Mouse (Mus musculus) heart, embryonic 12.5 days (tissue): Measurements from ENCODE around the gene Iqcn. TPM values are rescaled to one million over a fixed set of nuclear protein-coding genes. Genes with fewer than 3 reads are reported as not detected.

ENCODE experiments used
- ATAC-seq: fragments of 200-750 bp; cut with Nextera tagmentation; 2 replicates; pipeline ENCODE4 v1.8.0; 2017; ENCODE audit warnings: moderate TSS enrichment, moderate library complexity; ENCODE audit not compliant: insufficient number of reproducible peaks, low FRiP score
- H3K27ac ChIP-seq: fragments of 300-500 bp; sonication (generic); 2 replicates; pipeline ENCODE4 v1.5.1; 2016; ENCODE audit warnings: mild to moderate bottlenecking, moderate library complexity; ENCODE audit not compliant: poor library complexity, severe bottlenecking
- H3K27me3 ChIP-seq: fragments of 300-500 bp; sonication (generic); replicated peaks from 2 replicates; pipeline ENCODE4 v1.6.1; 2016; ENCODE audit warnings: mild to moderate bottlenecking, moderate library complexity
- H3K36me3 ChIP-seq: fragments of 300-500 bp; sonication (generic); 2 replicates; pipeline ENCODE4 v1.6.1; 2016; ENCODE audit warnings: mild to moderate bottlenecking, moderate library complexity
- H3K4me1 ChIP-seq: fragments of 300-500 bp; sonication (generic); replicated peaks from 2 replicates; pipeline ENCODE4 v1.6.1; 2016; ENCODE audit warnings: mild to moderate bottlenecking
- H3K4me2 ChIP-seq: fragments of 300-500 bp; sonication (generic); 2 replicates; pipeline ENCODE4 v1.6.1; 2016; ENCODE audit warnings: mild to moderate bottlenecking, moderate library complexity
- H3K4me3 ChIP-seq: fragments of 300-500 bp; sonication (generic); 2 replicates; pipeline ENCODE4 v1.5.1; 2016; ENCODE audit warnings: mild to moderate bottlenecking
- H3K9ac ChIP-seq: fragments of 300-500 bp; sonication (generic); 2 replicates; pipeline ENCODE4 v1.6.1; 2016; ENCODE audit warnings: mild to moderate bottlenecking, moderate library complexity
- H3K9me3 ChIP-seq: fragments of 300-500 bp; sonication (generic); replicated peaks from 2 replicates; pipeline ENCODE4 v1.6.1; 2016; ENCODE audit warnings: mild to moderate bottlenecking, moderate library complexity
- WGBS: fragments of 180-500 bp; shearing (Covaris S2); methylation state at CpG from one replicate; pipeline ENCODE4 v1.1.7; 2016; 5-methylcytosine and 5-hydroxymethylcytosine counted together
- polyA plus RNA-seq: library from polyadenylated mRNA; unstranded; fragments of >200 nt; fragmentation: Nextera tagmentation; extraction: Ambion mirVana; gene quantifications from 2 replicates; pipeline ENCODE4 v1.2.1, GENCODE M21; 2016

Gene Iqcn
- polyA plus RNA-seq, 1 experiment from 2014 or later, result 0.06 TPM

GRCm38 (mm10) chr8:70749097-70749674 is 45.9 kb downstream of the Iqcn start:
- no peak overlapping the region for H3K9ac ChIP-seq
- peaks cover 15% of the 10 kb centered on the region for H3K4me1 ChIP-seq
- WGBS, result 73% methylated on average over 19 of the region's 19 CpGs
- no peak overlapping the region for H3K27ac ChIP-seq
- H3K36me3 ChIP-seq, result no peaks in the 10 kb centered on the region
- no peaks in the 10 kb centered on the region for H3K9me3 ChIP-seq
- H3K4me2 ChIP-seq, result no peak overlapping the region
- H3K27me3 ChIP-seq, result peaks cover 64% of the 10 kb centered on the region
- no peak overlapping the region for H3K4me3 ChIP-seq
- ATAC-seq, result no peak

- Histone ChIP-seq H3K27ac (no peak overlapping the region), H3K36me3 (no peaks in the 10 kb centered on the region), H3K4me1 (peaks cover 18% of the 10 kb centered on the region), H3K4me3 (no peak overlapping the region), H3K4me2 (no peak overlapping the region), H3K9ac (no peak overlapping the region), H3K9me3 (no peaks in the 10 kb centered on the region), H3K27me3 (peaks cover 54% of the 10 kb centered on the region)
- WGBS, result 80% methylated on average over 13 of the region's 13 CpGs
- ATAC-seq, result no peak
Measured at GRCm38 (mm10) chr8:70750128-70750680, 46.9 kb downstream of the Iqcn start.

- Histone ChIP-seq H3K4me2 (peak overlapping the region; percentile 59; the same call in 1 of the 2 replicates), H3K27me3 (peaks cover 39% of the 10 kb centered on the region), H3K9ac (no peak overlapping the region), H3K36me3 (peaks cover 14% of the 10 kb centered on the region), H3K4me1 (peaks cover 26% of the 10 kb centered on the region), H3K27ac (peak overlapping the region; percentile 75), H3K4me3 (no peak overlapping the region), H3K9me3 (no peaks in the 10 kb centered on the region)
- WGBS, result 33% methylated on average over 11 of the region's 11 CpGs
- ATAC-seq, result no peak
Measured at GRCm38 (mm10) chr8:70752000-70752764, 48.9 kb downstream of the Iqcn start.

- 14% methylated on average over 21 of the region's 21 CpGs for WGBS
- Histone ChIP-seq H3K9ac (peak overlapping the region; percentile 48), H3K4me2 (peak overlapping the region; percentile 59), H3K9me3 (no peaks in the 10 kb centered on the region), H3K27ac (peak overlapping the region; percentile 75), H3K4me1 (peaks cover 26% of the 10 kb centered on the region), H3K27me3 (peaks cover 29% of the 10 kb centered on the region), H3K36me3 (peaks cover 24% of the 10 kb centered on the region), H3K4me3 (peak overlapping the region; percentile 19)
- no peak for ATAC-seq
Measured at GRCm38 (mm10) chr8:70753151-70753550, 49.9 kb downstream of the Iqcn start.

DNA sequence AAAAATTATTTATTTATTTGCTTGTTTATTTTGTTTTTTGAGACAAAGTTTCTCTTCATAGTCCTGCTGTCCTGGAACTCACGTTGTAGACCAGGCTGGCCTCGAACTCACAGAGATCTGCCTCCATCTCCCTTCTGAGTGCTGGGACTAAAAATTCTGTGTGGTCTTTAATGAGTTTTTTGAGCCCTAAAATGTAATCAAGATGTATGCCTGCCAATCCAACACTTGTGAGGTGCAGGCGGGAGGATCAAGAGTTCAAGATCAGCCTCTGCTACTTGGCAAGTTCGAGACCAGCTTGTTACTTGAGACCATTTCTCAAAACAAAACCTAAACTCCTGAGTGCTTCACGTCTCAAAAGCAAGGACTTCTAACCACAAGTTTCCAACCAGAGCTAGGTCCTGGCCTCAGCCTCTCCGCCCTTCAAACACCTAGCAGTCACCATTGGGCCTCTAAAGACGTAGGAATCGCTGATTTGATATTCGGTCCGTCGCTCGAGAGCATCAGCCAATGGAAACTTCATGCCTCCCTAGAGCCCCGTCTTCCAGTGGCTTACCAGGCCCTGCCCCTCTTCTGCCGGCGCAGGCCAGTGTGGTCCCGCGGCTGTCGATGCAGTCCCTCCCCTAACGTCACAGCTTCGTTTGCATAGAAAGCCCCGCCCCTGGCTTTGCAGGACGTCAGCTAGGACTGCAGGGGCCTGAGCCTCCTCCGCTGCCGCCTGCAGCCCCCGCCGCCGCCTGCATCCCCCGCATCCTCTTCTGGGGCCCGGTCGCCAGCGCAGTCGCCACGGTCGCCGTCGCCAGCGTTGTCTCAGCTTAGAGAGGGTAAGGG is 51.0 kb downstream of the Iqcn start, which contains the start of gene Rab3a:
Rab3a (plus strand) TSS at position 637 of the 828 bp plus-strand sequence.
- peaks cover 29% of the 10 kb centered on the region for H3K36me3 ChIP-seq
- peak; percentile 96 for ATAC-seq
- 8% methylated on average over 37 of the region's 37 CpGs for WGBS

GRCm38 (mm10) chr8:70754871-70755660 is 51.8 kb downstream of the Iqcn start:
- ATAC-seq, result peak; percentile 15
- Histone ChIP-seq H3K27ac (peak overlapping the region; percentile 55), H3K36me3 (peaks cover 29% of the 10 kb centered on the region), H3K9me3 (no peaks in the 10 kb centered on the region), H3K4me2 (peak overlapping the region; percentile 99), H3K4me1 (peaks cover 43% of the 10 kb centered on the region), H3K27me3 (peaks cover 10% of the 10 kb centered on the region), H3K9ac (peak overlapping the region; percentile 89), H3K4me3 (peak overlapping the region; percentile 73)
- 17% methylated on average over 50 of the region's 50 CpGs for WGBS

More for the DNA sequence above, 51.0 kb downstream of the Iqcn start, which contains the start of gene Rab3a:
- Histone ChIP-seq H3K4me2 (peak within 1 kb of the TSS; percentile 99), H3K27ac (peak within 1 kb of the TSS; percentile 75), H3K4me1 (peaks cover 35% of the 10 kb centered on the region), H3K9me3 (no peaks in the 10 kb centered on the region), H3K27me3 (peaks cover 18% of the 10 kb centered on the region), H3K9ac (peak within 1 kb of the TSS; percentile 89), H3K4me3 (peak within 1 kb of the TSS; percentile 73)

DNA sequence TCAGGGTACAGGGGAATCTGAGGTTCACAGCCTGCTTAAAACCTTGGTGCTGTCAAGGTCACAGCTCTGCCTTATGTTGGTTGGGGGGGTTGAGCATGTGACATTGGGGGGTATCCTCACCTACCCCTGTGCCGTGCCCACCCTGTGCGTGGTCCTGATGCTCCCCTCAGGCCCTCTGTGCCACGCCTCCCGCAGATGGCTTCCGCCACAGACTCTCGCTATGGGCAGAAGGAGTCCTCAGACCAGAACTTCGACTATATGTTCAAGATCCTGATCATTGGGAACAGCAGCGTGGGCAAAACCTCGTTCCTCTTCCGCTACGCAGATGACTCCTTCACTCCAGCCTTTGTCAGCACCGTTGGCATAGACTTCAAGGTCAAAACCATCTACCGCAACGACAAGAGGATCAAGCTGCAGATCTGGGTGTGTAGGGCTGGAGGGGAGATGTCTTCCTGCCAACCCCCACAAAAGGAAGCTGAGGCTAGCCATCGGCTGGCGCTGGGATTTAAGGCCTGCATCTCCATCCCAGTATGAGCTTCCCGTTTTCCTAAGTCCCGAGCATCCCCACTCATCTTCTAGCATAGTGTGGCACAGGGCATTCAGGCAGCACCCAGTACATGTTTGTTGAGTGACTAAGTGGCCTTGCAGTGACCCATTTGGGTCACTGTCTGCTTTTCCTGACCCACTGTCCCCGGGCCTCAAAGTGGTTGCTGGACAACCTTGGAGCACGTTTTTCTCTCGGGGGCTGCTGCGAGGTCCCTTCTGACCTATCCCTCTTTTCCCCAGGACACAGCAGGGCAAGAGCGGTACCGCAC is 52.6 kb downstream of the Iqcn start:
- peaks cover 5% of the 10 kb centered on the region; the same call in 1 of the 2 replicates for H3K27me3 ChIP-seq
- no peaks in the 10 kb centered on the region for H3K9me3 ChIP-seq
- peak overlapping the region; percentile 99 for H3K4me2 ChIP-seq
- peaks cover 47% of the 10 kb centered on the region for H3K4me1 ChIP-seq
- H3K27ac ChIP-seq, result no peak overlapping the region
- H3K4me3 ChIP-seq, result peak overlapping the region; percentile 73; the same call in 1 of the 2 replicates
- H3K36me3 ChIP-seq, result peaks cover 29% of the 10 kb centered on the region
- H3K9ac ChIP-seq, result no peak overlapping the region
- no peak for ATAC-seq
- 83% methylated on average over 24 of the region's 24 CpGs for WGBS

DNA sequence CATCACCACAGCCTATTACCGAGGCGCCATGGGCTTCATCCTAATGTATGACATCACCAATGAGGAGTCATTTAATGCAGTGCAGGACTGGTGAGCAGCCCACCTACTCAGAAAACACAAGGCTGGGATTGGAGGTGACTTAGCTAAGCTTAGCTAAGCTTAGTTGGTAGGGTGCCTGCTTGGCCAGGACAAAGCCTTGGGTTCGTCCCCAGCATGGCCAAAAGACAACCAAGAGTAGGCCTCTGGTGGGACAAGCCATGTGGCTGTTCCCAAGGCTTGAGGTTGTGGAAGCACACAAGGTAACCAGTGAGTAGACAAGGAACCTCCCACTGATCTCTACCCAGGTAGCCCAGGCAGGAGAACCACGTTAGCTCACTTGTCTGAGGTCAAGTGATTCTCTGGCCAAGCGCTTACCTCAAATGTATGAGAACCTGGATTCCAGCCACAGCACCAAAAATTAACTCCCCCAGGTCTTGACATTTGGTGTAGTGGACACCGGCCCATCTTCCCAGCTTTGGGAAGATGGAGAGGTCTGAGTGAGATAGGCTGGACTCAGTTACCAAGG is 53.3 kb downstream of the Iqcn start:
- Histone ChIP-seq H3K4me2 (no peak overlapping the region), H3K36me3 (peaks cover 29% of the 10 kb centered on the region), H3K9ac (no peak overlapping the region), H3K4me1 (peaks cover 47% of the 10 kb centered on the region), H3K9me3 (no peaks in the 10 kb centered on the region), H3K27me3 (peaks cover 5% of the 10 kb centered on the region; the same call in 1 of the 2 replicates), H3K4me3 (no peak overlapping the region), H3K27ac (no peak overlapping the region)
- ATAC-seq, result no peak
- 93% methylated on average over 6 of the region's 6 CpGs for WGBS

- Histone ChIP-seq H3K4me2 (no peak overlapping the region), H3K27ac (no peak overlapping the region), H3K4me3 (no peak overlapping the region), H3K27me3 (peaks cover 5% of the 10 kb centered on the region; the same call in 1 of the 2 replicates), H3K36me3 (peaks cover 29% of the 10 kb centered on the region), H3K9me3 (no peaks in the 10 kb centered on the region), H3K9ac (no peak overlapping the region), H3K4me1 (peaks cover 45% of the 10 kb centered on the region)
- no peak for ATAC-seq
- 77% methylated on average over 22 of the region's 22 CpGs for whole genome bisulfite sequencing
Measured at GRCm38 (mm10) chr8:70757523-70758307, 54.5 kb downstream of the Iqcn start.
